Mouse (Mus musculus) telencephalon, adult 2 months (tissue): ENCODE data around the gene Wnt3.

Source experiments
- DNase-seq: peaks from one replicate; pipeline ENCODE4 v3.0.0-alpha.2; 2011; ENCODE audit warnings: low read depth, low spot score

Wnt3 gene

GRCm38 (mm10) chr11:103772505-103773386 is 1.2 kb upstream of the Wnt3 start:
- DNase-seq = no peak

- no peak for DNase-seq
These were observed 229 bp downstream of the Wnt3 start for GRCm38 (mm10) chr11:103774228-103774530.

- no peak for DNase-seq
These were observed 6.2 kb downstream of the Wnt3 start for GRCm38 (mm10) chr11:103780152-103780551.

GRCm38 (mm10) chr11:103789951-103790350 is 16.0 kb downstream of the Wnt3 start:
- DNase-seq = no peak

DNA sequence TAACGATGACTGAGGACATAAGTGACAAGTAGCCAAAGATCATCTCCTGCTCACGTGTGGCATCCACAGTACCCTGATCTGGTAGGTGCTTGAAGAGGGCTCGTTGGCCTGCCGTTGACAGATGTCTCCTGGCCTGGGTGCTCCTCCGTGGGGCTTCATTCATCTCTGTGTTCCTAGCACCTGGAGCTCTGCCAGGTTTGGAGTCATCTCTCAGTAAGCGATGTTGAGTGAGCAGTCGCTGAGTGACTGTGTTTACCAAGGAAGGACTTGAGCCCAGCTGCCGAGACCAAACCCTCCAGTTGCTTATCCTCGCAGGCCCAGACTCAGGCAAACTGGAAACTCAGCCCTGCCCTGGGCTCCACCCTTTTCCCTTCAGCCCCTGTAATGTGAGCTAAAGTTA is 27.2 kb downstream of the Wnt3 start:
- no peak for DNase-seq

GRCm38 (mm10) chr11:103804126-103804525 is 30.2 kb downstream of the Wnt3 start:
- DNase-seq = no peak

DNA sequence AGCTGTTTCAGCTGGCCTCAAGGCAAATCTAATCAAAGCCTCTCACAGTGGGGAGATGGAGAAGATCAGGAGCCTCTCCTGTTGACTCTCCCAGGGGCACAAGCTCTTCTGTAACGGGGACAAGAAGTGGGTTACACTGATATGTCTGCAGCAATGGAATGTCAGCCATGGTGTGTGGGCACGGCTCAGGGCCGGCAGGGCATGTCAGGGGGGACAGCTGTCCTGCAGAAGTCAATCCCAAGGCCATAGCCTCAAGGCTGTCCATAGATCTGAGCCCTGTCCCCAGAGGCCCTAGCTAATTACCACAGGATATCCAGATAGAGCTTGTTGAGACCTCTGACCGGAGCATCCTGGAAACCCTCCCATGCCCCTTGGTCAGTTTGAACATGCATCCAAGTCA is 30.9 kb downstream of the Wnt3 start:
- DNase-seq = no peak

DNA sequence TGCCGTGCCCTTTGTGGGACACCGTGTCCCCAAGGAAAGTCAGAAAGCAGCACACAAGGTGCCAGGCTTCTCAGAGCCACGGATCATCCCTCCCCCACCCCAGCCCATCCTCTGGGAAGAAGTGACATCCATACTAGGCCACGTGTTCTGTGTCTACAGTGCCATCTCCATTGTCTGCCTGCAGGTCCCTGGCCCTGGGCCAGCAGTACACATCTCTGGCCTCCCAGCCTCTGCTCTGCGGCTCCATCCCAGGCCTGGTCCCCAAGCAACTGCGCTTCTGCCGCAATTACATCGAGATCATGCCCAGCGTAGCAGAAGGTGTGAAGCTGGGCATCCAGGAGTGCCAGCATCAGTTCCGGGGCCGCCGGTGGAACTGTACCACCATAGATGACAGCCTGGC is 34.0 kb downstream of the Wnt3 start:
- peak; percentile 38 for DNase-seq

DNA sequence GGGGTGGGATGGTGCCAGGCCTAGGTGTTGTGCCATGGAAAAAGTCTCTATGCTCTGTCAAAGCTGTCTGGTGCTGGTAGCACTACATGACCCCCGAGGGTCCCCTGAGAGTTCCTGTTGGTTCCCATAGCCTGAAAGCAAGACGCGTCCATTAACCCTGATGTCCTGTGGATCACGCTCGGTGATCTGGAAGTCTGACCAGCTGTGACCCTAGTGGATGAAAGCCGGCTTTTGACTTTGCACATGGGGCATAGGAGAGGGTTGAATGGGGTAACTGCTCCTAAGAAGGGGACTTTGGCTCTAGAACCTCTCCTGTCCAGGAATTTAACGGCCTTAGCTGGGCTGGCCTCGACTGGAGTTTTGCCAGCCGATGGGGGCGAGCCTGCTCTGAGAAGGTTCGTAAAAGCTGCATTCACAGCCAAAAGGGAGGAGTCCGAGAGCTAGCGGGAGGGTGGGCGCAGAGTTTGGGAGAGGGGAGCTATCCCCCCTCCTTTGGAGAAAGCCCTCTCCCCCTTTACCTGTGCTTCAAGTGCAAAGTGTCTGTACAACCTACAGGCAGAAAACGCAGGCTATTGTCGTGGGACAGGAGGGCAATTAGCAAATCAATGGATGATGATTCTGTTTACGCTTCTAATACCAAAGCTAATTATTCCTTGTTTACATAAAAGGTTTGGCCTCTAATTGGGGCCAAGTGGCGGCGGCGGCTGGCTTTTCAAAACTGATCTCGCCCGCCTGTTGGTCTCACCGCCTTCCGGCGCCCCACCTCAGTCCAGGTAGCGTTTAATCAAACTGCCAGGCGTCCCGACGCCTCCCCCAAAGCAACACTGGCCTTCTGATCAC is 35.0 kb downstream of the Wnt3 start:
- DNase-seq = no peak

GRCm38 (mm10) chr11:103809611-103810598 is 36.0 kb downstream of the Wnt3 start:
- DNase-seq = no peak

- DNase-seq = no peak
These were observed 36.7 kb downstream of the Wnt3 start for GRCm38 (mm10) chr11:103810631-103811030.

- DNase-seq = peak; percentile 36
These were observed 37.3 kb downstream of the Wnt3 start for GRCm38 (mm10) chr11:103811246-103811645.

DNA sequence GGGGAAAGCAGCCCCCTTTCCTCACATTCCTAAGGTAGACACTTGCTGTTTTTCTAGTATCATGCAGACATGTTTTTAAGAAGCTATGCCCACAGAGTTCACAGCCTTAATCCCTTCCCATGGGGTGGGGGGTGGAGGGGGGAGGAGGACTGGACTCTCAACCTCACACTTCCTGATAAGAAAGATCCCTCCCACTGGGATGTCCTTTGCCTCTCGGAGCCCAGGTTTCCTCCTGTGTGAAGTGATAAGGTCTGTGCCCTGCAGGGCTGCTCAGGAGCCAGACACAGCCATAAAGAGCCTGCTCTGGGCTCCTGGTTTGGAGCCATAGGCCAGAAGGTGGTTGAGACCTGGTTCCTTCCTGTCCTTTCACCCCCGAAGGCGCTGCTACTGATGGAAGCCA is 40.9 kb downstream of the Wnt3 start:
- no peak for DNase-seq

- DNase-seq = no peak
These were observed 42.0 kb downstream of the Wnt3 start for GRCm38 (mm10) chr11:103815986-103816385.

DNA sequence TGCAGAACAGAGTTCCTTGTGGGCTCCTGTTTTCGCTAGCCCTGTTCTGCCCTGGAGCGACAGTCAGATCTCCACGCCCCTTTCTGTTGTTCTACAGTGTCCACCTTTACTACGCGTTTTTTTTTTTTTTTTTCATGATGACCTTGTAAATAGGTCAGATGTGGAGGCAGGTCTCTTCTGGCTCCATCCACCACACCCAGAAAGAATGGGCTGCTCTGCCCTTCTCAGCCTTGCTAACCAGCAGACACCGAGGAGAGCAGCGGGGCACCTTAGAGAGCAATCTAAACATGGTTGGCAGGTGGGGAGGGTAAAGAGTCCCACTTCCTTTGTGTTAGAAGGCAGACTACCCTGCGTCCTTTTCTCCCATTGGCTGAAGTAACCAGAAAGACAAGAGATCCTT is 42.8 kb downstream of the Wnt3 start:
- DNase-seq = no peak

- DNase-seq = no peak
These were observed 53.3 kb downstream of the Wnt3 start for GRCm38 (mm10) chr11:103827201-103827600.

DNA sequence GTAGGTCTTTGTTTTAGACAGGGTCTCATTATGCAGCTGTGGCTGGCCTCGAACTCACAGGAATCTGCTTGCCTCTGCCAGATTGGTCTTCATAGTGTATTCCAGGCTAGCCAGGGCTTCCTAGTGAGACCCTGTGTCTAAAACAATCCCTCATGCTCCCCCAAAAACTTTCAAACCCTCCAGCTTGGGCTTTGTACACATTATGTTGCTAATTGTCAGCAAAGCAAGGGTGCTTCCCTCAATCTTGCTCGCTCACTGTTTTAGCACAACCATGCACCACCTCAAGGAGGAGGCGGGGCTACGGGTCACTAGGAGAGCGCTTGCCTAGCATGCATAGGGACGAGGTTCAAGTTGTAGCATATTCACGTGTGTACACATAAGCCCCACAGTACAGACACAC is 54.9 kb downstream of the Wnt3 start:
- no peak for DNase-seq

GRCm38 (mm10) chr11:103829956-103830355 is 56.0 kb downstream of the Wnt3 start:
- DNase-seq = no peak

- DNase-seq = no peak
These were observed 56.5 kb downstream of the Wnt3 start for GRCm38 (mm10) chr11:103830476-103830875.

- DNase-seq = no peak
These were observed 57.8 kb downstream of the Wnt3 start for GRCm38 (mm10) chr11:103831766-103832165.

DNA sequence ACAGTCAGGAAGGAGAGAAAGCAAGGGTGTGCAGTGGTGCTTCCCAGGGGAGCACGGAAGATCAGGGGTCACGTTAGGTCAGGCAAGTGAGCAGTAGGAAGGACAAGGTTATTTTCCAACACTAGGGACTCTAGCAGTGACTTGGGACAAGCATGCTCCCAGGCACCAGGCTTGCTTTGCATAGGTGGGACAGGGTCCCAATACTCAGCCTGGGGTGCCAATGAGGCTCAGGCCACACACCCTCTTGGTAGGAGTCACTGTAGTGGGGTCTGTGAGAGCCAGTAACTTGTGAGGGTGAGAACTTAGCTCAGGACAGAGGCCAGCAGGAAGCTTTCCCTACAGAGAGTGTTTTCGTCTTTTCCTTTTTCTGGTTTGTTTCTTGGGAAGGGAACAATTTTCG is 58.4 kb downstream of the Wnt3 start:
- DNase-seq = no peak

- no peak for DNase-seq
These were observed 65.0 kb downstream of the Wnt3 start for GRCm38 (mm10) chr11:103838955-103839354.
